Mouse (Mus musculus) olfactory bulb, adult 2 months (tissue): ENCODE results near the gene Gmppb.

ENCODE experiments used
- CTCF ChIP-seq: fragments of 200-500 bp; IDR thresholded peaks from 2 replicates; pipeline ENCODE4 v1.5.1; 2012; ENCODE audit warnings: low read depth, mild to moderate bottlenecking, low read length, moderate library complexity; ENCODE audit not compliant: insufficient read depth
- POLR2A ChIP-seq: fragments of 200-500 bp; IDR thresholded peaks from 2 replicates; pipeline ENCODE4 v1.6.1; 2012; ENCODE audit warnings: mild to moderate bottlenecking, low read depth, low read length, moderate library complexity; ENCODE audit not compliant: insufficient read depth

- TF ChIP-seq POLR2A (no peak), CTCF (no peak)
Observed at GRCm38 (mm10) chr9:108047601-108048565, 1.2 kb upstream of the Gmppb start.
